Mouse (Mus musculus) layer of hippocampus, adult 18-20 months (tissue): ENCODE data around the gene 4930412O13Rik. TPM values are rescaled to one million over a fixed set of nuclear protein-coding genes. Genes with fewer than 3 reads are reported as not detected.

Source experiments
- DNase-seq, 2 experiments: peaks; one replicate each; pipeline ENCODE4 v3.0.0; 2022; ENCODE audit warnings: low spot score in 2 of 2
- long read RNA-seq: library from polyadenylated mRNA; stranded (forward); transcript quantifications from one replicate; pipeline ENCODE4 v2.0.0, GENCODE M21; 2021
- total RNA-seq, 2 experiments: library from RNA; stranded (reverse); gene quantifications; 2 replicates each; pipeline ENCODE4 v1.2.3; 2021

Gene 4930412O13Rik
- not detected for total RNA-seq
- long read RNA-seq, result 0 reads

GRCm38 (mm10) chr2:9881051-9881591 lies at the start of gene 4930412O13Rik:
Gene 4930412O13Rik (plus strand): TSS chr2:9881252.
- DNase-seq, result no peak

GRCm38 (mm10) chr2:9833712-9834111 lies 47.3 kb upstream of the 4930412O13Rik start:
- DNase-seq, result no peak

- DNase-seq, result no peak
These were observed 45.9 kb upstream of the 4930412O13Rik start for GRCm38 (mm10) chr2:9835195-9835594.

GRCm38 (mm10) chr2:9852851-9853576 lies 28.0 kb upstream of the 4930412O13Rik start:
- no peak for DNase-seq

- no peak for DNase-seq
These were observed 25.2 kb upstream of the 4930412O13Rik start for GRCm38 (mm10) chr2:9855861-9856260.

GRCm38 (mm10) chr2:9860698-9861097 lies 20.4 kb upstream of the 4930412O13Rik start:
- no peak for DNase-seq

GRCm38 (mm10) chr2:9867092-9867825 lies 13.8 kb upstream of the 4930412O13Rik start:
- DNase-seq, result no peak

- DNase-seq, result no peak
These were observed 9.8 kb upstream of the 4930412O13Rik start for GRCm38 (mm10) chr2:9871141-9871716.

GRCm38 (mm10) chr2:9871798-9872197 lies 9.3 kb upstream of the 4930412O13Rik start:
- no peak for DNase-seq

- no peak for DNase-seq
These were observed 8.4 kb upstream of the 4930412O13Rik start for GRCm38 (mm10) chr2:9872682-9873081.

- DNase-seq, result no peak
These were observed 7.3 kb upstream of the 4930412O13Rik start for GRCm38 (mm10) chr2:9873757-9874156.

- no peak for DNase-seq
These were observed 6.4 kb upstream of the 4930412O13Rik start for GRCm38 (mm10) chr2:9874467-9875219.

- DNase-seq, result no peak
These were observed 5.8 kb upstream of the 4930412O13Rik start for GRCm38 (mm10) chr2:9875220-9875619.

- DNase-seq, result no peak
These were observed 5.2 kb upstream of the 4930412O13Rik start for GRCm38 (mm10) chr2:9875676-9876357.

GRCm38 (mm10) chr2:9876621-9877325 lies 4.3 kb upstream of the 4930412O13Rik start:
- no peak for DNase-seq

GRCm38 (mm10) chr2:9877326-9877690 lies 3.7 kb upstream of the 4930412O13Rik start:
- no peak for DNase-seq

- no peak for DNase-seq
These were observed 3.0 kb upstream of the 4930412O13Rik start for GRCm38 (mm10) chr2:9877966-9878563.

- DNase-seq, result no peak
These were observed 2.4 kb upstream of the 4930412O13Rik start for GRCm38 (mm10) chr2:9878564-9879081.

- no peak for DNase-seq
These were observed 2.0 kb upstream of the 4930412O13Rik start for GRCm38 (mm10) chr2:9879092-9879491.
